Mouse (Mus musculus) bone marrow macrophage, adult 2 months (primary cell): ENCODE data around the gene Arhgap28. TPM values are rescaled to one million over a fixed set of nuclear protein-coding genes. Genes with fewer than 3 reads are reported as not detected.
"Not testable (repeated sequence)": the region's sequence is repeated elsewhere in the genome, so short reads cannot be mapped to it uniquely, and the experiment has no call there.

Experiments used
- H3K27ac ChIP-seq: 2 replicates; pipeline ENCODE4 v1.5.1; 2012; ENCODE audit warnings: low read depth, low read length; ENCODE audit not compliant: insufficient read depth
- H3K4me1 ChIP-seq: 2 replicates; pipeline ENCODE4 v1.6.1; 2012; ENCODE audit warnings: low read length; ENCODE audit not compliant: control insufficient read depth, insufficient read depth
- H3K4me3 ChIP-seq: 2 replicates; pipeline ENCODE4 v1.5.1; 2012; ENCODE audit warnings: mild to moderate bottlenecking, low read length, moderate library complexity; ENCODE audit not compliant: insufficient read depth
- CTCF ChIP-seq: IDR thresholded peaks from 2 replicates; pipeline ENCODE4 v1.5.1; 2012; ENCODE audit warnings: low read depth, mild to moderate bottlenecking, low read length, moderate library complexity
- POLR2A ChIP-seq: IDR thresholded peaks from 2 replicates; pipeline ENCODE4 v1.6.1; 2012; ENCODE audit warnings: mild to moderate bottlenecking, low read depth, low read length, borderline replicate concordance
- polyA plus RNA-seq: library from polyadenylated mRNA; stranded (reverse); fragments of >200 nt; gene quantifications from 2 replicates; pipeline ENCODE4 v1.2.4, GENCODE M21; 2012; ENCODE audit not compliant: missing spikeins, insufficient read depth, insufficient read length

Gene Arhgap28
- polyA plus RNA-seq, 1 experiment: not detected

DNA sequence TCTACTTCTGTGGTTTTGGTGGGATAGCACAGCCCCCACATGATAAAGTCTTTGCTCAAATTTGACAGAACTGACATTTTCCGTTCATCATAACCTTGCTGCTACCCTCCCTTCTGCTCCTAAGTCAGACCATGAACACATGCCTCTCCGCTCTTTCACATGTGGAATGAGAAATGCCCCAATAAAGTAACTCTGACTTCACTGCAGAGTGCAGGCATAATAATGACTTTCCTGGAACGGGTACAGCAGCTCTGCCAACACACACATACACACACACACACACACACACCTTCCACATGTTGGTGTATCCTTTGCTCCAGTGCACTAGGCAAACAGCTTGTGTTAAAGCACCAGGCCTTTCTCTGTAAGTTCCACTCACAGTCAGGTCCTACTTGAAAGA is 139.0 kb downstream of the Arhgap28 start:
- no peak overlapping the region for H3K27ac ChIP-seq
- TF ChIP-seq CTCF (no peak), POLR2A (no peak)
- H3K4me3 ChIP-seq: no peak overlapping the region

GRCm38 (mm10) chr17:67864363-67864762 is 139.6 kb downstream of the Arhgap28 start:
- Histone ChIP-seq H3K4me3 (no peak overlapping the region), H3K27ac (no peak overlapping the region), H3K4me1 (no peaks in the 10 kb centered on the region)
- no peak for TF ChIP-seq POLR2A
- TF ChIP-seq CTCF: no peak

More for the DNA sequence above, 139.0 kb downstream of the Arhgap28 start:
- no peaks in the 10 kb centered on the region for H3K4me1 ChIP-seq

DNA sequence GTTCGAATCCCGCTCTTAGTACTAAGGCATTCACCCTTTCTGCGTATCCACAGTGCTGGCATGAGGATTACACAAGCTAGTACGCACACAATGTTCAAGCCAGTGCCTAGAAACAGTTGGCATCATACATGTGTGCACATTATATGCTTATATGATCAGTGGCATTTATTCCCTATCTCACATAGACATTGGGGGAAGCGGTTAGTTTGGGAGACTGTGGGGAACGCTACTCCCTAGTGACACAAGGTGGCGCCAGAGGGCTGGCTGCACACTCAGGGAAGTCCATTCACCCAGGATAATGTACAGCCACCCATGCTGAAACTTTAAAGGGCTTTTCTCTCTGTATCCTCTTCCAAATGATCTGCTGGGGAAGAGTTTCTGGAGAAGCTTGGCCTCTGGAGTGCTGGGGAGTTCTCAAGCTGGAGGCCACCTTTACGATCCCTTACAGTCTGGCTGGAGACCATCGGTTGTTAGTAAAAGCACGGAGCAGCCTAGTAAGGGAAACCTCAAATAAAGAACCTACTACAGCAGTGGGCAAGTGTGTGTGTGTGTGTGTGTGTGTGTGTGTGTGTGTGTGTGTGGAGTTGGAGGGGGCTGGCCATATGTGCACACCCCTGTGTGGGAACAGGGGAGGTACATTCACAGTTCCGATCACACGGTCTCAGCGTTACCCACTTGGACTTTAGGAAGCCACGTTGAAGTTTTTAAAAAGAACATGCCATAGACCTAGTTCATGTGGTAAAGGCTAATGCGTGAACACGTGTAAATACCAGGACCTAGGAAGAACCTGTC is 142.0 kb downstream of the Arhgap28 start:
- Histone ChIP-seq H3K4me3 (no peak overlapping the region), H3K4me1 (no peaks in the 10 kb centered on the region), H3K27ac (no peak overlapping the region)
- no peak for TF ChIP-seq CTCF
- TF ChIP-seq POLR2A: no peak

DNA sequence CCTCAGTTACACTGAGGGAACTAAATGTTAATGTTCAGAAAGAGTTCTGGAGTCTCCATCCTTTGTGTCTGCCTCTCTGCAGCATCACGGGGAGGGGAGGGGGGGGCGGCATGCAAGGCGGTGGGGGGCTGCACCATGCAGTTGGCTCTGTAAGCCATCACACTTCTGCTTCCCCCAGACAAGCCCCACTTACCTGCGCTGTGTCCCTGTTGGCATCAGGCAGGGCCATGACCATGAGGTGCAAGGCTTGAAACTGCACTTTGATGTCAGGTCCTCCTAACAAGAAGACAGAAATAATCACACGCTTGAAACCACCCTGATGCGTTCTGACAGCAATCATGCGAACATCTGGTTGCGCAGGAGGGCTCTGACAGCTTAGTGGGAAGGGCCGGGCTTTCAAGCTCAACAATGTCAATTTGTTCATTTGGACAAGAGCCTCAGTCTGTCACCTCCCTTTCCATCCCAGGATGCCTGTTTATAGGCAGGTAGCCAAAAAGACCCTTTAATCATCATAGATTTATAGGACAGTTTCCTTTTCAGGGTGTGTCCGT is 142.8 kb downstream of the Arhgap28 start:
- no peak for TF ChIP-seq CTCF
- no peak for TF ChIP-seq POLR2A
- no peak overlapping the region for H3K4me3 ChIP-seq
- no peak overlapping the region for H3K27ac ChIP-seq
- no peaks in the 10 kb centered on the region for H3K4me1 ChIP-seq

DNA sequence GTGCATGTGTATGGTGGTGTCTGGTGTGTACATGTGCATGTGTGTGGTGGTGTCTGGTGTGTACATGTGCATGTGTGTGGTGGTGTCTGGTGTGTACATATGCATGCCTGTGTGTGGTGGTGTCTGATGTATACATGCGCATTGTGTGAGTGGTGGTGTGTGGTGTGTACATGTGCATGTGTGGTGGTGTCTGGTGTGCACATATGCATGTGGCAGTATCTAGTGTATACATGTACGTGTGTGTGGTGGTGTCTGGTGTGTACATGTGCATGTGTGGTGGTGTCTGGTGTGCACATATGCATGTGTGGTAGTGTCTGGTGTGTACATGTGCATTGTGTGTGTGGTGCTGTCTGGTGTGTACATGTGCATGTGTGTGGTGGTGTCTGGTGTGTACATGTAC is 162.4 kb downstream of the Arhgap28 start:
- H3K27ac ChIP-seq, H3K4me3 ChIP-seq, H3K4me1 ChIP-seq: not testable (repeated sequence)

GRCm38 (mm10) chr17:67838948-67839347 is 165.0 kb downstream of the Arhgap28 start:
- TF ChIP-seq POLR2A (no peak), CTCF (no peak)
- H3K4me1 ChIP-seq: no peaks in the 10 kb centered on the region

GRCm38 (mm10) chr17:67837351-67838090 is 166.4 kb downstream of the Arhgap28 start:
- H3K4me1 ChIP-seq: no peaks in the 10 kb centered on the region
- H3K27ac ChIP-seq: no peak overlapping the region
- H3K4me3 ChIP-seq: no peak overlapping the region
- no peak for TF ChIP-seq CTCF
- TF ChIP-seq POLR2A: no peak

More at GRCm38 (mm10) chr17:67838948-67839347, 165.0 kb downstream of the Arhgap28 start:
- no peak overlapping the region for H3K4me3 ChIP-seq
- H3K27ac ChIP-seq: no peak overlapping the region

- Histone ChIP-seq H3K27ac (no peak overlapping the region), H3K4me1 (no peaks in the 10 kb centered on the region), H3K4me3 (no peak overlapping the region)
- TF ChIP-seq POLR2A: no peak
- no peak for TF ChIP-seq CTCF
These were observed 167.6 kb downstream of the Arhgap28 start for GRCm38 (mm10) chr17:67836146-67836895.

DNA sequence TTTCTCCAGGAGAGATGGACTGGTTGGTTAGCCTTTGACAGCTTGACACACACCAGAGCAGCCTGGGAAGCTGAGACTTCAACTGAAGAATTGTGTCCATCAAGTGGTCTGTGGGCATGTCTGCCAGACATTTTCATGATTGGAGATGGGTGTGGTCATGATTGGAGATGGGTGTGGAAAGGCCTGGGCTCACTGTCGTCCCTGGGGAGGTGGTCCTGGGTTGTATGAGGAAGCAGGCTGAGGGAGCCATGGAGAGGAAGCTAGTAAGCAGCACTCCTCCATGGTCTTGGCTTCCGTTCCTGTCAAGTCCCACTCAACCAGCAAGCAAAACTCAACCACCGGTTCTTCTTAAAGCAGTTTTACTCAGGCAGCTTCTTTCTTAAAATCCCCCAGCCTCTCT is 176.5 kb downstream of the Arhgap28 start:
- Histone ChIP-seq H3K27ac (no peak overlapping the region), H3K4me3 (no peak overlapping the region), H3K4me1 (no peaks in the 10 kb centered on the region)
- no peak for TF ChIP-seq CTCF
- TF ChIP-seq POLR2A: no peak

DNA sequence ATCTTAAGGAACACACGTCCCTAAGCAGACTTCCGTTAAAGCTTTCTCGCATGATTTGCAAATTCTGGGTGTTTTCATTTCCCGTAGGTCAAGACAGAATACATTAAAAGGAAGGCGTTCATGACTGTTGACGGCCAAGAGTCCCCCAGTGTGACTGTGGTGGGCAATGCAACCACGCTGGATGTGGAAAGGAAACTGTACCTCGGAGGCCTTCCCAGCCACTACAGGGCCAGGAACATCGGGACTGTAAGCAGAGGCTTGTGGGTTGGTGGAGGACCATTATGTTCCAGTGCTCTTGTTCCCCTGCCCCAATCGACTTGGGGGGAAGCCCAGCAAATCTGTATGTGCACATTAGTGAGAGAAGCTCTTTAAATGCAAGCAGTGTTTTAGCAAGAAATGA is 187.0 kb downstream of the Arhgap28 start:
- Histone ChIP-seq H3K4me3 (no peak overlapping the region), H3K27ac (no peak overlapping the region), H3K4me1 (no peaks in the 10 kb centered on the region)
- TF ChIP-seq POLR2A: no peak
